In the genomic region with DNA sequence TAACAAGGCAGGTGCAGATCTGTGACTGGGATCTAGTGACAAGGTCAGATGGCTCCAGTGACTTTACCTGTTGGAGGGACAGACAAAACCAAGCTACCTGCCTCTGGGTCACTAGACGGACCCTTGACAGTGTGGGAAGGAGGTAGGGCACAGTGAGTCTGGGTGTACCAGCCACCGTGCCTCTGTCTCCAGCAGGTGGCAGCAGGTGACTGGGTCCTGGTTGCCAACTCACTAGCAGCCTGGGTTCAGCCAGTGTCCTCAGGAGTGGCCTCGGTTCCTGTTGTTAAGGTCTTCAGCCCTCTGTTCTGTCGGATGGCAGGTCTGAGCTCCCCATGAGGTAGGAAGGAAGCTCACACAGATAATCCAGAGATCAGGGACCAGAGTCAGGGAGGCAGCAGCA, we compare ENCODE assay signal across 8 mouse cellular contexts. TPM values are rescaled to one million over a fixed set of nuclear protein-coding genes. Genes with fewer than 3 reads are reported as not detected.
DNase-seq lines count a peak whose midpoint lies in the region; ATAC-seq and TF ChIP-seq lines count a peak whose summit lies in the region.

No protein-coding gene starts in this region.

- H3K27me3 ChIP-seq in ES-Bruce4 (ENCODE audit: control insufficient read depth, insufficient read depth, low read length, poor library complexity, severe bottlenecking): no peaks in the 10 kb centered on the region
- no peaks in the 10 kb centered on the region for H3K27me3 ChIP-seq in embryonic facial prominence, embryonic 11.5 days (ENCODE audit: control insufficient read depth, insufficient read depth, low read length)
- peaks cover 7% of the 10 kb centered on the region for H3K27me3 ChIP-seq in hindbrain, embryonic 12.5 days

- no peak; the same call in 1 of the 2 replicates for ATAC-seq in embryonic facial prominence, embryonic 11.5 days (replicated peaks; ENCODE audit: insufficient number of reproducible peaks, low FRiP score, low TSS enrichment, low read depth)
- peak; percentile 62; the same call in 1 of the 2 replicates for ATAC-seq in hindbrain, embryonic 12.5 days (ENCODE audit: low FRiP score)
- peak; percentile 80 for ATAC-seq in megakaryocyte progenitor cell, adult 5-6 weeks (replicated peaks; ENCODE audit: poor library complexity)
- no peak for ATAC-seq in activated CD4-positive, CD25-positive, alpha-beta regulatory T cell, adult 4 months

- no peaks in the 10 kb centered on the region for H3K36me3 ChIP-seq in ES-Bruce4 (ENCODE audit: control insufficient read depth, insufficient read depth, low read length, poor library complexity, severe bottlenecking)
- H3K36me3 ChIP-seq in embryonic facial prominence, embryonic 11.5 days (replicated peaks; ENCODE audit: control insufficient read depth, insufficient read depth, low read depth, low read length): no peaks in the 10 kb centered on the region
- no peaks in the 10 kb centered on the region for H3K36me3 ChIP-seq in hindbrain, embryonic 12.5 days

- no peak for TF ChIP-seq POLR2A in ES-Bruce4 (IDR thresholded peaks at IDR 0.05; ENCODE audit: insufficient read depth, low read length)

- DNase-seq in adrenal gland, postnatal 14 days: peak; percentile 84
- DNase-seq in embryonic facial prominence, embryonic 11.5 days (ENCODE audit: low spot score): peak; percentile 77
- peak; percentile 63 to 89 for DNase-seq in layer of hippocampus, postnatal 25 days (ENCODE audit: extremely low spot score in 1 of 2, low spot score in 1 of 2)
- peak; percentile 67 for DNase-seq in right cerebral cortex, postnatal 25 days

- no peak overlapping the region for H3K9ac ChIP-seq in ES-Bruce4 (ENCODE audit: low read depth, poor library complexity, severe bottlenecking)
- H3K9ac ChIP-seq in embryonic facial prominence, embryonic 11.5 days (replicated peaks; ENCODE audit: low read length): no peak overlapping the region
- no peak overlapping the region for H3K9ac ChIP-seq in hindbrain, embryonic 12.5 days

- no peak for TF ChIP-seq EP300 in ES-Bruce4 (IDR thresholded peaks at IDR 0.05; ENCODE audit: insufficient read depth, low read depth, low read length)

- H3K4me2 ChIP-seq in embryonic facial prominence, embryonic 11.5 days (ENCODE audit: low read depth, low read length): no peak overlapping the region
- H3K4me2 ChIP-seq in hindbrain, embryonic 12.5 days (replicated peaks): no peak overlapping the region

- no peaks in the 10 kb centered on the region for H3K9me3 ChIP-seq in ES-Bruce4 (replicated peaks; ENCODE audit: control insufficient read depth, insufficient read depth, low read length, poor library complexity, severe bottlenecking)
- no peaks in the 10 kb centered on the region for H3K9me3 ChIP-seq in embryonic facial prominence, embryonic 11.5 days (replicated peaks; ENCODE audit: control insufficient read depth, low read length)
- H3K9me3 ChIP-seq in hindbrain, embryonic 12.5 days (replicated peaks): no peaks in the 10 kb centered on the region

- no peak overlapping the region for H3K4me3 ChIP-seq in ES-Bruce4 (ENCODE audit: low read depth, low read length)
- no peak overlapping the region for H3K4me3 ChIP-seq in embryonic facial prominence, embryonic 11.5 days (ENCODE audit: low read depth, low read length)
- no peak overlapping the region for H3K4me3 ChIP-seq in hindbrain, embryonic 12.5 days

- no peaks in the 10 kb centered on the region for H3K4me1 ChIP-seq in ES-Bruce4 (ENCODE audit: control insufficient read depth, insufficient read depth, low read length)
- H3K4me1 ChIP-seq in embryonic facial prominence, embryonic 11.5 days (ENCODE audit: control insufficient read depth, insufficient read depth, low read length): no peaks in the 10 kb centered on the region
- H3K4me1 ChIP-seq in hindbrain, embryonic 12.5 days: no peaks in the 10 kb centered on the region

- WGBS in embryonic facial prominence, embryonic 11.5 days: 6% methylated on average over 4 of the region's 4 CpGs
- 8% methylated on average over 4 of the region's 4 CpGs for WGBS in hindbrain, embryonic 12.5 days

- TF ChIP-seq CTCF in ES-Bruce4 (IDR thresholded peaks at IDR 0.05; ENCODE audit: low read depth, low read length): peak; percentile 98

- no peak overlapping the region for H3K27ac ChIP-seq in ES-Bruce4 (ENCODE audit: insufficient read depth, low read length)
- H3K27ac ChIP-seq in embryonic facial prominence, embryonic 11.5 days (replicated peaks; ENCODE audit: low read depth, low read length): no peak overlapping the region
- no peak overlapping the region for H3K27ac ChIP-seq in hindbrain, embryonic 12.5 days

RNA-seq across cellular contexts. Expression of gene Pax7, which starts 43.9 kb away (rescaled TPM):
- not detected in 2 replicates for polyA plus RNA-seq in ES-Bruce4 (2011; ENCODE audit: insufficient read depth, insufficient read length, low read depth, missing spikeins)
- not detected in 2 replicates for total RNA-seq in adrenal gland, postnatal 14 days (2021)
- polyA plus RNA-seq in embryonic facial prominence, embryonic 11.5 days (2014; fragmentation: Nextera tagmentation; extraction: Ambion mirVana): 1.9 and 2.0 TPM in 2 replicates
- 1.1 and 1.6 TPM in 2 replicates for polyA plus RNA-seq in hindbrain, embryonic 12.5 days (2016; fragmentation: Nextera tagmentation; extraction: Ambion mirVana)
- total RNA-seq in layer of hippocampus, postnatal 25 days (2021): not detected
- not detected in 2 replicates for total RNA-seq in megakaryocyte progenitor cell, adult 5-6 weeks (2015)
- total RNA-seq in megakaryocyte progenitor cell, adult 5-6 weeks (2017): not detected in 2 replicates
- not detected for polyA plus RNA-seq in activated CD4-positive, CD25-positive, alpha-beta regulatory T cell, adult 4 months (2017; shearing (Covaris generic))

Comparison
In these comparisons a context has a peak if more than half of its experiments do, and no peak if none do; other contexts are left out.
1. ATAC-seq: peak in hindbrain, embryonic 12.5 days (single experiment) and megakaryocyte progenitor cell, adult 5-6 weeks (single experiment); none in embryonic facial prominence, embryonic 11.5 days (single experiment) and activated CD4-positive, CD25-positive, alpha-beta regulatory T cell, adult 4 months (single experiment).
2. Peak in every context shown above with its lines, with median percentiles within 50 percentile points of each other: DNase-seq.